Mouse (Mus musculus): Measurements from ENCODE around the gene Hrasls. TPM values are rescaled to one million over a fixed set of nuclear protein-coding genes. Genes with fewer than 3 reads are reported as not detected.

The Hrasls gene
- total RNA-seq, 2 experiments from 2014 or later: 29.3 to 32.5 TPM

Other genes starting within 250 kb of the Hrasls start
- gene Atp13a5, start 169.0 kb downstream of the Hrasls start, total RNA-seq (2021): 10 to 100 TPM in 1 of 2 experiments, 1 to 10 TPM in 1; 9.3 to 12.7 TPM